Comparison of ENCODE assay signal across 8 mouse cellular contexts in genomic region chr10:115314582-115315452, GRCm38 (mm10). TPM values are rescaled to one million over a fixed set of nuclear protein-coding genes. Genes with fewer than 3 reads are reported as not detected.
A peak's percentile ranks its signal among the peaks of the same experiment; 100 is the strongest.
DNase-seq lines count a peak whose midpoint lies in the region; ATAC-seq and TF ChIP-seq lines count a peak whose summit lies in the region.

No protein-coding gene starts in this region.

- peak overlapping the region; percentile 76 for H3K4me2 ChIP-seq in lung, postnatal 0 days (replicated peaks; ENCODE audit: low read depth, low read length)

- H3K36me3 ChIP-seq in lung, postnatal 0 days (ENCODE audit: insufficient read depth, low read length), result no peaks in the 10 kb centered on the region

- peak overlapping the region; percentile 92 for H3K9ac ChIP-seq in lung, postnatal 0 days (replicated peaks; ENCODE audit: low read depth)

- DNase-seq in 3T3-L1 (ENCODE audit: low read depth, low spot score), result peak; percentile 34
- DNase-seq in CD4-positive helper T cell, adult 2 months (ENCODE audit: low read depth, low spot score), result peak; percentile 86
- peak; percentile 30 for DNase-seq in gastrocnemius, postnatal 14 days
- peak; percentile 44 for DNase-seq in kidney, adult 9 months
- peak; percentile 49 for DNase-seq in lung, postnatal 0 days (ENCODE audit: low spot score)
- DNase-seq in retina, postnatal 7 days (ENCODE audit: low read depth, low spot score), result peak; percentile 5
- no peak for DNase-seq in layer of hippocampus, adult 9-10 months (ENCODE audit: low spot score)

- H3K9me3 ChIP-seq in lung, postnatal 0 days (ENCODE audit: low read length), result no peaks in the 10 kb centered on the region

- TF ChIP-seq EP300 in lung, postnatal 0 days (IDR thresholded peaks at IDR 0.05), result no peak

- H3K4me3 ChIP-seq in bone marrow macrophage, adult 2 months (ENCODE audit: insufficient read depth, low read length), result peak overlapping the region; percentile 89
- peak overlapping the region; percentile 92 for H3K4me3 ChIP-seq in lung, postnatal 0 days (ENCODE audit: low read depth, low read length)

- WGBS in lung, postnatal 0 days, result under 1% methylated on average over 52 of the region's 73 CpGs

- peak overlapping the region; percentile 92 for H3K27ac ChIP-seq in bone marrow macrophage, adult 2 months (ENCODE audit: insufficient read depth, low read depth, low read length)
- H3K27ac ChIP-seq in lung, postnatal 0 days (ENCODE audit: low read length), result peak overlapping the region; percentile 98

- TF ChIP-seq POLR2A in bone marrow macrophage, adult 2 months (IDR thresholded peaks at IDR 0.05; ENCODE audit: borderline replicate concordance, low read depth, low read length), result no peak

- peaks cover 46% of the 10 kb centered on the region for H3K4me1 ChIP-seq in bone marrow macrophage, adult 2 months (ENCODE audit: control insufficient read depth, insufficient read depth, low read length)
- peaks cover 15% of the 10 kb centered on the region; the same call in 1 of the 2 replicates for H3K4me1 ChIP-seq in lung, postnatal 0 days (ENCODE audit: insufficient read depth, low read depth, low read length)

- peak; percentile 52 for ATAC-seq in lung, postnatal 0 days

- no peak for TF ChIP-seq CTCF in bone marrow macrophage, adult 2 months (IDR thresholded peaks at IDR 0.05; ENCODE audit: low read depth, low read length)
- TF ChIP-seq CTCF in lung, postnatal 0 days (IDR thresholded peaks at IDR 0.05), result no peak

- intact Hi-C loops in gastrocnemius, postnatal 14 days (cut with DNase I; ENCODE audit: low total_unique reads), result no loop called here

- H3K27me3 ChIP-seq in lung, postnatal 0 days (replicated peaks; ENCODE audit: insufficient read depth, low read length), result no peaks in the 10 kb centered on the region

RNA-seq across cellular contexts. Expression of gene Rab21, which starts 0.6 kb away (rescaled TPM):
- polyA plus RNA-seq in bone marrow macrophage, adult 2 months (2012; ENCODE audit: insufficient read depth, insufficient read length, missing spikeins), result 55.8 and 59.1 TPM in 2 replicates
- 10 to 100 TPM; 29.3 to 31.6 TPM for total RNA-seq in gastrocnemius, postnatal 14 days (2021)
- polyA plus RNA-seq in lung, postnatal 0 days (2015; fragmentation: Nextera tagmentation; extraction: Ambion mirVana), result 9.1 and 10.1 TPM in 2 replicates

RNA-seq across cellular contexts. Expression of gene Tmem19, which starts 47.5 kb away (rescaled TPM):
- polyA plus RNA-seq in bone marrow macrophage, adult 2 months (2012; ENCODE audit: insufficient read depth, insufficient read length, missing spikeins), result 35.2 and 41.0 TPM in 2 replicates
- 10 to 100 TPM; 11.6 to 14.2 TPM for total RNA-seq in gastrocnemius, postnatal 14 days (2021)
- 26.0 and 31.1 TPM in 2 replicates for polyA plus RNA-seq in lung, postnatal 0 days (2015; fragmentation: Nextera tagmentation; extraction: Ambion mirVana)
